Mouse (Mus musculus): ENCODE data around the gene Zmym4.

GRCm38 (mm10) chr4:126978706-126979105, 10.8 kb upstream of the Zmym4 start:
- TF ChIP-seq CTCF (IDR thresholded peaks at IDR 0.05; ENCODE audit: insufficient read depth, low read length) (no peak), POLR2A (IDR thresholded peaks at IDR 0.05; ENCODE audit: borderline replicate concordance, extremely low read depth, low read depth, low read length) (no peak)
